Mouse (Mus musculus): ENCODE data around the gene Reep6. TPM values are rescaled to one million over a fixed set of nuclear protein-coding genes. Genes with fewer than 3 reads are reported as not detected.

Gene Reep6
- polyA plus RNA-seq, 1 experiment: 23.7 TPM

- H3K4me1 ChIP-seq (ENCODE audit: control insufficient read depth, insufficient read depth, low read length): no peaks in the 10 kb centered on the region
- WGBS: 8% methylated on average over 12 of the region's 12 CpGs
- TF ChIP-seq CTCF (IDR thresholded peaks at IDR 0.05; ENCODE audit: insufficient read depth, low read length): no peak
- no peak for TF ChIP-seq POLR2A (IDR thresholded peaks at IDR 0.05; ENCODE audit: borderline replicate concordance, extremely low read depth, low read depth, low read length)
- peak; percentile 63 for DNase-seq
- H3K4me3 ChIP-seq (replicated peaks; ENCODE audit: extremely low read depth, low read depth, low read length): peak overlapping the region; percentile 21
Measured at GRCm38 (mm10) chr10:80371411-80371966, 41.7 kb downstream of the Reep6 start.

GRCm38 (mm10) chr10:80371983-80372382, 42.2 kb downstream of the Reep6 start:
- Histone ChIP-seq H3K4me3 (replicated peaks; ENCODE audit: extremely low read depth, low read depth, low read length) (no peak overlapping the region), H3K4me1 (ENCODE audit: control insufficient read depth, insufficient read depth, low read length) (no peaks in the 10 kb centered on the region)
- 57% methylated on average over 9 of the region's 9 CpGs for WGBS
- TF ChIP-seq CTCF (IDR thresholded peaks at IDR 0.05; ENCODE audit: insufficient read depth, low read length) (no peak), POLR2A (IDR thresholded peaks at IDR 0.05; ENCODE audit: borderline replicate concordance, extremely low read depth, low read depth, low read length) (no peak)
- DNase-seq: no peak

GRCm38 (mm10) chr10:80372706-80373105, 43.0 kb downstream of the Reep6 start:
- 82% methylated on average over 6 of the region's 6 CpGs for WGBS
- DNase-seq: no peak

GRCm38 (mm10) chr10:80374063-80374462, 44.3 kb downstream of the Reep6 start:
- peak; percentile 66 for DNase-seq
- 28% methylated on average over 6 of the region's 6 CpGs for WGBS
- Histone ChIP-seq H3K4me3 (replicated peaks; ENCODE audit: extremely low read depth, low read depth, low read length) (no peak overlapping the region), H3K4me1 (ENCODE audit: control insufficient read depth, insufficient read depth, low read length) (no peaks in the 10 kb centered on the region)
- no peak for TF ChIP-seq POLR2A (IDR thresholded peaks at IDR 0.05; ENCODE audit: borderline replicate concordance, extremely low read depth, low read depth, low read length)
- TF ChIP-seq CTCF (IDR thresholded peaks at IDR 0.05; ENCODE audit: insufficient read depth, low read length): peak; percentile 60; the same call in 1 of the 2 replicates

More at GRCm38 (mm10) chr10:80372706-80373105, 43.0 kb downstream of the Reep6 start:
- H3K4me3 ChIP-seq (replicated peaks; ENCODE audit: extremely low read depth, low read depth, low read length): no peak overlapping the region
- TF ChIP-seq CTCF (IDR thresholded peaks at IDR 0.05; ENCODE audit: insufficient read depth, low read length): no peak
- TF ChIP-seq POLR2A (IDR thresholded peaks at IDR 0.05; ENCODE audit: borderline replicate concordance, extremely low read depth, low read depth, low read length): no peak
- H3K4me1 ChIP-seq (ENCODE audit: control insufficient read depth, insufficient read depth, low read length): no peaks in the 10 kb centered on the region

GRCm38 (mm10) chr10:80376160-80376559, 46.4 kb downstream of the Reep6 start:
- DNase-seq: peak; percentile 87
- no peak overlapping the region for H3K4me3 ChIP-seq (replicated peaks; ENCODE audit: extremely low read depth, low read depth, low read length)
- under 1% methylated on average over 7 of the region's 7 CpGs for WGBS
- no peaks in the 10 kb centered on the region for H3K4me1 ChIP-seq (ENCODE audit: control insufficient read depth, insufficient read depth, low read length)
- TF ChIP-seq POLR2A (IDR thresholded peaks at IDR 0.05; ENCODE audit: borderline replicate concordance, extremely low read depth, low read depth, low read length) (no peak), CTCF (IDR thresholded peaks at IDR 0.05; ENCODE audit: insufficient read depth, low read length) (peak; percentile 93)

- no peak for DNase-seq
- WGBS: 52% methylated on average over 10 of the region's 10 CpGs
- TF ChIP-seq POLR2A (IDR thresholded peaks at IDR 0.05; ENCODE audit: borderline replicate concordance, extremely low read depth, low read depth, low read length) (no peak), CTCF (IDR thresholded peaks at IDR 0.05; ENCODE audit: insufficient read depth, low read length) (peak; percentile 33)
- no peaks in the 10 kb centered on the region for H3K4me1 ChIP-seq (ENCODE audit: control insufficient read depth, insufficient read depth, low read length)
- H3K4me3 ChIP-seq (replicated peaks; ENCODE audit: extremely low read depth, low read depth, low read length): no peak overlapping the region
Measured at GRCm38 (mm10) chr10:80377716-80378115, 48.0 kb downstream of the Reep6 start.

- 77% methylated on average over 7 of the region's 7 CpGs for WGBS
- no peak overlapping the region for H3K4me3 ChIP-seq (replicated peaks; ENCODE audit: extremely low read depth, low read depth, low read length)
- TF ChIP-seq POLR2A (IDR thresholded peaks at IDR 0.05; ENCODE audit: borderline replicate concordance, extremely low read depth, low read depth, low read length): no peak
- no peak for TF ChIP-seq CTCF (IDR thresholded peaks at IDR 0.05; ENCODE audit: insufficient read depth, low read length)
- no peak for DNase-seq
- peaks cover 6% of the 10 kb centered on the region for H3K4me1 ChIP-seq (ENCODE audit: control insufficient read depth, insufficient read depth, low read length)
Measured at GRCm38 (mm10) chr10:80382641-80383365, 53.0 kb downstream of the Reep6 start.

GRCm38 (mm10) chr10:80383431-80383830, 53.7 kb downstream of the Reep6 start:
- 48% methylated on average over 4 of the region's 4 CpGs for WGBS
- DNase-seq: no peak
- Histone ChIP-seq H3K4me1 (ENCODE audit: control insufficient read depth, insufficient read depth, low read length) (peaks cover 9% of the 10 kb centered on the region), H3K4me3 (replicated peaks; ENCODE audit: extremely low read depth, low read depth, low read length) (no peak overlapping the region)
- no peak for TF ChIP-seq POLR2A (IDR thresholded peaks at IDR 0.05; ENCODE audit: borderline replicate concordance, extremely low read depth, low read depth, low read length)
- peak; percentile 40 for TF ChIP-seq CTCF (IDR thresholded peaks at IDR 0.05; ENCODE audit: insufficient read depth, low read length)

- Histone ChIP-seq H3K4me3 (replicated peaks; ENCODE audit: extremely low read depth, low read depth, low read length) (no peak overlapping the region), H3K4me1 (ENCODE audit: control insufficient read depth, insufficient read depth, low read length) (peaks cover 9% of the 10 kb centered on the region)
- no peak for DNase-seq
- TF ChIP-seq POLR2A (IDR thresholded peaks at IDR 0.05; ENCODE audit: borderline replicate concordance, extremely low read depth, low read depth, low read length) (no peak), CTCF (IDR thresholded peaks at IDR 0.05; ENCODE audit: insufficient read depth, low read length) (no peak)
- 85% methylated on average over 4 of the region's 4 CpGs for WGBS
Measured at GRCm38 (mm10) chr10:80384115-80384639, 54.4 kb downstream of the Reep6 start.

All from lung, adult 2 months (tissue).